In genomic region chr13:110968507-110968905, GRCm38 (mm10) we compare ENCODE assay signal across 8 mouse cellular contexts.
DNase-seq lines count a peak whose midpoint lies in the region; ATAC-seq and TF ChIP-seq lines count a peak whose summit lies in the region.

No protein-coding gene starts in this region.

- H3K27me3 ChIP-seq in limb, embryonic 13.5 days: no peaks in the 10 kb centered on the region
- no peaks in the 10 kb centered on the region for H3K27me3 ChIP-seq in intestine, embryonic 15.5 days (replicated peaks)

- no peak overlapping the region for H3K9ac ChIP-seq in limb, embryonic 13.5 days
- H3K9ac ChIP-seq in intestine, embryonic 15.5 days: no peak overlapping the region

- WGBS in lung, adult 2 months: 39% methylated on average over 7 of the region's 7 CpGs
- 45% methylated on average over 7 of the region's 7 CpGs for WGBS in limb, embryonic 13.5 days
- 43% methylated on average over 7 of the region's 7 CpGs for WGBS in intestine, embryonic 15.5 days

- H3K4me2 ChIP-seq in limb, embryonic 13.5 days (replicated peaks): no peak overlapping the region
- H3K4me2 ChIP-seq in intestine, embryonic 15.5 days (replicated peaks): no peak overlapping the region

- H3K4me3 ChIP-seq in lung, adult 2 months (replicated peaks; ENCODE audit: extremely low read depth, low read depth, low read length): no peak overlapping the region
- no peak overlapping the region for H3K4me3 ChIP-seq in limb, embryonic 13.5 days
- H3K4me3 ChIP-seq in intestine, embryonic 15.5 days (replicated peaks): no peak overlapping the region

- H3K9me3 ChIP-seq in limb, embryonic 13.5 days: no peaks in the 10 kb centered on the region
- H3K9me3 ChIP-seq in intestine, embryonic 15.5 days: no peaks in the 10 kb centered on the region

- peak; percentile 10 to 18 for DNase-seq in lung, adult 18-20 months
- no peak for DNase-seq in lung, adult 2 months
- DNase-seq in embryo, embryonic 10 days (ENCODE audit: low spot score): peak; percentile 13
- DNase-seq in heart, adult 8-10 months (ENCODE audit: low spot score): peak; percentile 21
- DNase-seq in adrenal gland, adult (ENCODE audit: inconsistent age in 2 of 2, low spot score in 1 of 2): no peak

- H3K36me3 ChIP-seq in limb, embryonic 13.5 days: no peaks in the 10 kb centered on the region
- H3K36me3 ChIP-seq in intestine, embryonic 15.5 days: no peaks in the 10 kb centered on the region

- no peak for TF ChIP-seq POLR2A in lung, adult 2 months (IDR thresholded peaks at IDR 0.05; ENCODE audit: borderline replicate concordance, extremely low read depth, low read depth, low read length)

- no peak; the same call in 1 of the 2 replicates for TF ChIP-seq CTCF in lung, adult 2 months (IDR thresholded peaks at IDR 0.05; ENCODE audit: insufficient read depth, low read length)

- H3K27ac ChIP-seq in limb, embryonic 13.5 days: no peak overlapping the region
- H3K27ac ChIP-seq in intestine, embryonic 15.5 days: no peak overlapping the region

- peaks cover 8% of the 10 kb centered on the region for H3K4me1 ChIP-seq in lung, adult 2 months (ENCODE audit: control insufficient read depth, insufficient read depth, low read length)
- peaks cover 20% of the 10 kb centered on the region for H3K4me1 ChIP-seq in limb, embryonic 13.5 days
- H3K4me1 ChIP-seq in intestine, embryonic 15.5 days (replicated peaks): 0 out of 2 replicates have a peak, but pooled peaks cover 7% of the 10 kb centered on the region

- ATAC-seq in limb, embryonic 13.5 days (ENCODE audit: low FRiP score, low read depth): 0 out of 2 replicates have a peak, but pooled peaks have one; percentile 25
- ATAC-seq in erythroid progenitor cell, adult 5-6 weeks (replicated peaks; ENCODE audit: low FRiP score, poor library complexity, severe bottlenecking): no peak
- ATAC-seq in intestine, embryonic 15.5 days: no peak

Comparison
In these comparisons a context has a peak if more than half of its experiments do, and no peak if none do; other contexts are left out.
1. DNase-seq: peak in lung, adult 18-20 months (2 of 2), embryo, embryonic 10 days (single experiment) and heart, adult 8-10 months (single experiment); none in lung, adult 2 months (single experiment) and adrenal gland, adult (0 of 2).